Mouse (Mus musculus) activated CD4-positive, CD25-positive, alpha-beta regulatory T cell, adult 4 months (primary cell): Measurements from ENCODE around the gene Abca4. TPM values are rescaled to one million over a fixed set of nuclear protein-coding genes. Genes with fewer than 3 reads are reported as not detected.

ENCODE experiments used
- ATAC-seq: one replicate; pipeline ENCODE4 v1.8.0; 2017
- polyA plus RNA-seq, 2 experiments: library from polyadenylated mRNA; unstranded; fragments of 100-300 nt; shearing (Covaris generic); gene quantifications; one replicate each; pipeline ENCODE4 v1.2.1; 2017

The Abca4 gene
- polyA plus RNA-seq, 2 experiments from 2014 or later, result not detected

DNA sequence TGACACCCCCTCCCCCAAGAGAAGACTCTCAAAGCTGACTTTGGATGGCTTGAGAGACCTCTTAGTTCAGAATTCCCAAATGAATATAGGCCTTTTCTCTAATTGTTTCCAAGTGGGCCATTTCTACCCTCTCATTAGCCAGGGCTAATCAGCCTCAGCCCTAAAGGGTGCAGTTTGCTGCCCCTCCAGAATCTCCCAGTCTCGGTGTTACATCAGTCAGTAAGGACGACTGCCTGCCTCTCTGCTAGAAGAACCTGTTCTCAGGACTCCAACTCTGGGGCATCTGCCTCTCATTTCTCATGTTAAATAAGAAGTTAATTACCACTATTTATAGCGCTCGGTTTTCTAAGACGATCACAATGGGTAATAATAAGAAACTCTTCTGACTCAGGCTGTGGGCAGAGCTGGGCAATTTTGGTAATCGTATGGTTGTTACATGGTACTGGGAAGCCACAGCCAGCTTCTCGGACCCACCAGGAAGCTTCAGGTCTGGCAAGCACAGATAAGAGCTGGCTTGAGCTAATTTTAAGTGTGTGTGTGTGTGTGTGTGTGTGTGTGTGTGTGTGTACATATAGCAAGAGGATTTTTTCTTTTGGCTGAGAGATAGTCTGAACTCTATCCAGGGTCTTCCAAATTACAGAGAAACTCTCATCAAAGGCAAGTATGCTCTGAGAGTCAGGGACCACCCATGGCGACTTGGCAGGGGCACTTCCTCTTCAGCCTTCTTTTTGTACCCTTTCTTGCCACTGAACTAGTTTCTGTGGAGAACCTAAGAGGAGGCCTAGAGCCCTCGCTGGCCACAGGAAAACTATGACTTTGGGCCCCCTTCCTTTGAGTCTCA lies 67.1 kb downstream of the Abca4 start:
- no peak for ATAC-seq

DNA sequence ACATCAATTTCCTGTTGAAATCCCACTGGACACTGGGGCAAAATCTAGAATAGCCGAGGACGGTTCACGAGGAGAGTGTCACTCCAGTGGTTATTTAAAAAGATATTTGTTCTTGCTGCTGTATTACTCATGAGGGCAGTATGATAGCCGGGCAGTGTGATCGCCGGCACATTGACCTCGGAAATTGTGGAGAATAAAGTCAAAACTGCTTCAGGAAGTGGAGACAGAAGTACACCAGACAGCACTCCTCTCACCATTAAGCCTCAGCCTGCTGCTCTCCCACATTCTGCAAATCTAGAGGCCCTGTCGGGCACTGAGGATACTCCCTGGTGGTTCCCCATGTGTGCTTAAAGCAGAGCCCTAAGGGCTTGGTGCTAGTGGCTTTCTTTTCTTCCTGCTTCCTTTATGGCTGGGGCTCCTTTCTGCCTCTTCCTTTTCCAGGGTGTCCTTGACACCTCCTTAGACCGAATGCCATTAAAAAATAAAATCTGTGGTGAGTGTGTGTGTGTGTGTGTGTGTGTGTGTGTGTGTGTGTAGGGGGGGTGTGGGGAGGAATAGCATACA lies 74.5 kb downstream of the Abca4 start:
- no peak for ATAC-seq

DNA sequence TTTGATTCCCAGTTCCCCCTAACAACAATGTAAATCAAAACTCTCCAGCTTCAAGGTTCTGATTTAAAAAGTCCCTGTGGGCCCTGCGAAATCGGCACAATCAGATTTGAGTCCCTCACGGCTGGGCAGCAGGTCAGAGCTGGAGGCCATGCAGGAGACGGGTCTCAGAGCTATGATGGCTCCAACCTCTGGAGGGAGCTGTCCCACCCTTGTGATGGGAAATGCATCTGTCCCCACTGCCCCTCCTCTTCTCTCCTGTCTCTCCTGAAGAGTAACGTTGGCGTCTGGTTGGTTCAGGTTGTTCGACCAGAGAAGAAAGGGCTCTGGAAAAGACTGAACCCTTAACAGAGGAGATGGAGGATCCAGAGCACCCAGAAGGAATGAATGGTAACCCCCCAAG lies 75.5 kb downstream of the Abca4 start:
- no peak for ATAC-seq

DNA sequence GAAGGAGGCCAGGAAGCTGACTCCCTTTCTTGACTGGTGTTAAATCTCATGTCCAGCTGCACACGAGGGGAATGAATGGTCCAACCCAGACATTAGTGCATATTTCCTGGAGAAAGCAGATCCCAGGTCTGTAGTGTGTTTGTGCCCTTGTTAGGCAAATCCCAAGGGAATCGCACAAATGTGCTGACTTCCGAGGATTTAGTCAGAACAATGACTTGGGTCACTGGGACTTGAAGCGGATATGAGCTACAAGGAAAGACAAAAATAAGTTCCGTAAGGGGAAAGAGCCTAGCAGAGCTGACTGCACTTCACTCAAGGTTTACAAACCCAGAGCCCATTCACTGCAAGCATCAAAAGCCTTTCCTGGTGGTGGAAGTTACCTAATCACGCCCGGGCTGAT lies 76.0 kb downstream of the Abca4 start:
- no peak for ATAC-seq

DNA sequence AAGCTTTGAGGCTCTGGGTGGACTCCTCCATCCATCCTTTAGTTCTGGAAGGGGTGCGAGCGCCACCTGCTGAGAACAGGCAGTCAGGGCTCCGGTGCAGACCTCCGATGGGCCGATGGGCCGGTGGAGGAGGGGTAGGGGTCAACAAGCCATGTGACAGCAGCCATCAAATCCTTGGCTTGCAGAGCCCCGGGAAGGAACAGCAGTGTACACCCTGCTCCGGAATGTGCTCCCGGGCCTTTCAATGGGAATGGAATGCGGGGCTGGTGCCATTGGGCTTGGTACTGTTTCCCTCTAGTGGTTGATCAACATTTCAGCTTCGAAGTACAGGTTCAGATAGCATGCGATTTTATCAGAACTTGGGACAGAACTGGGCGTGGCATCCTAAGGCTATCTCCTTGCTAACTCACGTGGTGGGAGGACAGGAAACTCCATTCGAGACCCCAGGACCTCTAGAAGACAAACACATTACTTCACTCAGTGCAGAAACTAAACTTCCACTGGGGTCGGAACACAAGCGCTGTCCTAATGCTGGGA lies 78.0 kb downstream of the Abca4 start:
- ATAC-seq, result peak; percentile 43

DNA sequence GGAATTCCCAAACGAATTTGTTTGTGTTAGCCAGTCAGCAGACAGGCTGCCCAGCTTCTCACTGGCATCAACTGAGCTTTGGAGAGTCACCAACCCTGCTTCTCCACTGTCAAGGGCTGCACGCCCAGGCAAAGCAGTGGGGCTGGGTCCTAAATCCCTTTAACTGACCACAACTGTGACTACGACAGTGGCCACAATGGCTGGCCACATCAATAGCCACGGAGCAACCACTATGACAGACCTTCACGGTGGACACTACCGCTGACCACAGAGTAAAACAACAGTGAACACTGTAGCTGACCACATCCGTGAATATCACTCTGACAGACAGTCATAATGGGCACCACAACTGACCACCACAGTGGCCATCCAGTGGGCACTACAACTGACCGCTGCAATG lies 78.6 kb downstream of the Abca4 start:
- ATAC-seq, result no peak

DNA sequence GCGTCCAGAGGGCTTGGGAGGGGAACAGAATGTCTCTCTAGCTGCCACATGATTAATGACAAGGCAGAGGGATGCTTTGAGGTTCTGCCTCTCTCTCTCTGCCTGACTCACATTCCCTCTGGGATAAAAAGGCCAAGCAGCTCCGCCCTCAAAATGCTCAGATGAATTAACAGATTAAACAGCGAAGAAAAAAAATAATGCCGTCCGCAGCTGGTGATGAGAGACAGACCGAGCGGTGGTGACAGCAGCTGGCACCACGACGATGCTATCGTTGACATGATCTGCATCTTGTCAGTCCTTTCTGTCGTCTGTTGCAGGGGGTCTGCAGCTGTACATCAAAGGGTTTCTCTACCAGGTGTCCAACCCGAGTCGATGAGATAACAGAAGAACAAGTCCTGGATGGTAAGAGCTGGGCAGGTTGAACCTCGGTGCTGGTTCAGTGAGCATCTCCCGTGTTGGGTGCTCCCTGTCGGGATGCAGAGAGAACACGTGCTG lies 84.8 kb downstream of the Abca4 start:
- no peak for ATAC-seq

DNA sequence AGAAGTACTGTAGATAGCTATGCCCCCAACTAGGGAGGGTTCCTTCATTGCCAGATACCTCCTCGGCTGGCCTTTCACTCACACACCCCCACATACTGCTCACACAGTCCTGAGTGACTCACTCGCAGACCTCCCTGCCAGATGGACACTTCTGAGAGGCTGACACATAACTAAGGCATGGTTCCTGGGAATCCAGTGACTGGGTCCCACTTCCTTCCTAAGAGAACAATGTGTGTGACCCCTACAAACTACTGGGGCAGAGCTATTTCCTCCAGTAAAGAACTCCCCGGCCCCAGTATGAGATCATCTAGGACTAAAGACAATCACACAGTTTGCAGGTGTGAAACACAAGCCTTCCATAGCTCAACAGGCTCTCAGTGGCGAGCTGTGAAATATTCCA lies 86.5 kb downstream of the Abca4 start:
- ATAC-seq, result no peak

DNA sequence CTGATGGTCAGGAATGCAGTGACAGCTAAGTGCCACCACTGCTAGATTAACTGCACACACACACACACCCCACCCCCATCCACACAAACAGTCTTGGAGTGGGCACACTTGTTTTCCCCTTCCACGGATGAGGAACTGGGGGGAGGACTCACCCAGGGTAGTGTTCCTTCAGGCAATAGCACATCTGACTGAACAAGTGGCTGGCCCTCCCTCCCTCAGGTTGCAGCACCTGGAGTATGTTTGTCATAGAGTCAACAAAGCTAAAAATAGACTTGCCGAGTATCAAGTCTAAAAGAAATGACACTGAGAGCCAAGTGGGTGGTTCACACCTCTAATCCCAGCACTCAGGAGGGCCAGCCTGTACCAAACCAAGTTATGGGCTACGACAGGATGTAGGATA lies 87.4 kb downstream of the Abca4 start:
- ATAC-seq, result no peak

DNA sequence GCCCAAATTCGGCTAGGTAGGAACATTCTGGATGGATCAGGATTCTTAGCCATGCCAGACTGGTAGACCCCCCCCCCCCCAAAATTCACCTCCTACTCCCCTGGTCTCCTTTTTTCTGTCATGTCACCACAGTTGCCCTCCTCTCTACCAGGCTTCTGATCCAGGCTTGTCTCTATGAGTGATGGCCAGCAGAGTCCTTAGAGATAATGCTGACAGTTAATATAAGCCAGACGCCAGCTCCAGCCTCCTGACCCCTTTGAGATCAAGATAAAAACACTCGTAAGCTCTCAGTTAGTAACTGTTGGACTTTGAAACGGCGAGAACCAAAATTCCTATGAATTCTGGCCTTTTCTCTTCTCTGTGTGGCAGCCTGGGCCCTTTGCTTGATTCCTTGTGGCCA lies 89.0 kb downstream of the Abca4 start:
- ATAC-seq, result no peak

DNA sequence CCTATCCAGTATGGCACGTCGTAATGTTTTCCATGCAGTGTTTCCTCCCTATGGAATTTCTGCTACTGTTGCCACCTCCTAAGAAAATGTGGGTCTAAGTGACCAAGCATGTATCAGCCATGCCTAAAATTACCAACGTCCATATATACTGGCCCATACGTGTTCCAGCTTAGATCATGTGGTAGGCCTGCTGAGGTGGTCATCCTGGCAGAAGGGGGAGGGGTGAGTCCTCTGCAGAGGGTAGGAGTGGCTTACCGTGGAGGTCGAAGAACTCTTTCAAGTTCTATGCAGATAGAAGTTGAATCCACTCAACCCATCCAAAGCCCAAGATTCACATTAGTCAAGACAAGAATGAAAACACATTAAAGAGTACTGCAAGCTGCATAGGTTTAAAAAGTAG lies 89.6 kb downstream of the Abca4 start:
- no peak for ATAC-seq

DNA sequence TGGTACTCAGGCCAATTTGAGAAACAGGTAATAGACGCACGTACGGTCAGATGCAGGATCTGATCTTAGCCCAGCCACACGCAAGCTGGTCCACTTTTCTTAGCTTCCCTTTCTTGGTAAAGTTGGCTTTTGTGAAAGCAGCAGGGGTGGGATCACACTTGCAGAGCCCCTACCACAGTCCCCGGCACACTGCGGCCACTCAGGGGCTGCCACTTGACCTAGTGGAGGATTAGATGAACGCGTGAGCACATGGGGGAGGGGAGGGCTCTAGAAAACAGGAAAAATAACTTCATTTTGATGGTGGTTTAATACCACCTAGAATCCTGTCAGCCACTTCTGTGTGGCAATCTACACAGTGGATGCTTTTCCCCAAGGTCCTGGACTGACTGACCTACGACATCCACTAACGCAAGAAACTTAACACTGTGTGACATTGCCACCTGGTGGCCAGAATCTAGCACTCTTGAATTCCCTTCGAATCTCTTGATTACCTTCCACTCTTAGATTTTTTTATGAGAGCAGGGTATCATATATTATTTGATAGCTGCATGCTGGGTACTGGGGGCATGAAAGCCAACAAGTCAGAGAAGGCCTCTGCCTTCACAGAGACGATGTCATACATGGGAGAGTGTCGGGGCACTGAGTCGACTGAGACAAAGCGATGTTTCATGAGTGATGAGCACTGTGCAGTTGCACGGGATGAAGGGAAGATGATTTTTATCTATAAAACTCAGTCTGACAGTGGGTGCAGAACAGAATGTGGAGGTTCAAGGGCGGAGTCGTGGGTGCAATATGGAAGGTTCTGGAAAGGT lies 96.6 kb downstream of the Abca4 start:
- no peak for ATAC-seq

DNA sequence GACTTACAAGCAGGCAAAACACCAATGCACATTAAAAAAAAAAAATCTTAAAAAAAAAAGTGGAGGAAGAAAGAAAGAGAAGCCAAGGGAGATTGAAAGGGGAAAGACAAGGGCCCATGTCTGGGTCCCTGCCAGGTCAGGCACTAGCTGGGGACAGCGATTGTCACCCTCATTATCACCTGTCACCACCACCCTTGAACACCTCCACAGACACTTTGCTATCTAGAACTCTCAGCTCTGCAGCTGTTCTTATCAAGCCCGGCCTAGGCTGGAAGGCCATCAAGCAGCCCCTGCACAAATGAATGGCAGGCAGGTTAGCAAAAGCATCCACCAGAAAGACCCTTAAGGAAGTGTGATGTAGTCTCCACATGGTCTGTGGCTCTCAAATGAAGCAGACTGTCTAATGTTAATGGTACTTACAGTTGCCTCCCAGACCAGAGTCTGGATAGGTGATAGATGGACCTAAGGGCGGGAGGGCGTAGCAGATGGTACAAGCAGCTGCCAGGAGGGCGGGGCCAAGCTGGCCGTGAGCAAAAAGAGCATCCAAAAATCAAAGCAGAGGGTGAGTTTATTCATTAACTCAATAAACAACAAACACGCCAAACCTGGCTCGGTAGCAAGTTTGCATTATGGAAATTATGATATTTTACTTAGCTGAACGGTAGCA lies 98.1 kb downstream of the Abca4 start:
- no peak for ATAC-seq

DNA sequence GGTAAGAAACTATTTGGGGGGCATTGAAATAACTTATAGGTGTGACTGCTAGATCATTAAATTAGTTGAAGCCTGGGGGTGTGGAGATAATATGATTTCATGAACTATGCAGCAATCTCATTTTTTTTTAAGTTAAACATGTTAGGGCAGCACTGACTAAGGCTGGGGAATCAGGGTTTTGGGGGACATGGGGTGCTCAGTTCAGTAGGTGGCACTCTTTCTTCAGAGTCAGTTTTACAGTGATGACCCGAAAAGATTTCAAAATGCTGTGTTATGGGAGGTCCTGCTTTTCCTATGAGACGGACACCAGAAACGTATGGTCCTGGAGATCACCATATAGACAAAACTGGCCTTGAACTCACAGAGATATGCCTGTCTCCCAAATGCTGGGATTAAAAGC lies 99.2 kb downstream of the Abca4 start:
- no peak for ATAC-seq

DNA sequence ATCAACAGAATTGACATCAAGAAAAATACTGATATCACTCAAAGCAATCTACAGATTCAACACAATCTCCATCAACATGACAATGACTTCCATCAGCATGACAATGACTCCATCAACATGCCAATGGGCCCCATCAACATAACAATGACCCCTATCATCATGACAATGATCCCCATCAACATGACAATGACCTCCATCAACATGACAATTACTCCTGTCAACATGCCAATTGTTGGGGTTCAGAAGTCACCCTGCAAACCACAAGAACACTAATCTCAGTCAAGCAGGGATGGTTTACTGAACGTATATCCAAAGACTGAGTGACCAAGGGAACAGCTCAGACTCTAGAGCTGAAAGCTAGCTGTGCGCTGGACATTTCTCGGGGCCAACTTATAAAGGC lies 101.2 kb downstream of the Abca4 start:
- ATAC-seq, result no peak

DNA sequence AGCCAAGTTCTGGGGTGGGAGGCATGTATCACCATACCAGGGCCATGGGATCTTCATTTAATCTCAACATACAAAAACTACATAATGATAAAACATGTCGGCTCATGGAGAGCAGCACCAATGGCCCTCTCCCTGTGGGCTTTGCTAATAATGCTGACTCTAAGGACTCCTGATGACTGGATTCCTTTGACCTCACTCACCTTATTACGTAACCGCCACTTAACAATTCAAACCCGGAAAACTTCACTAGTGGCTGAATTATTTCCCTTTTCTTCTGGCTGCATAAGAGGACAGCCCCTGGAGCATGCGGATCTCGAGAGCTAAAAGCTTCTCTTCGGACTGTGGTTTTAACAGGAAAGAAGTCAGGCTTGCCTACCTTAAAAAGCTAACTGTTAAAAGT lies 106.6 kb downstream of the Abca4 start:
- ATAC-seq, result no peak

DNA sequence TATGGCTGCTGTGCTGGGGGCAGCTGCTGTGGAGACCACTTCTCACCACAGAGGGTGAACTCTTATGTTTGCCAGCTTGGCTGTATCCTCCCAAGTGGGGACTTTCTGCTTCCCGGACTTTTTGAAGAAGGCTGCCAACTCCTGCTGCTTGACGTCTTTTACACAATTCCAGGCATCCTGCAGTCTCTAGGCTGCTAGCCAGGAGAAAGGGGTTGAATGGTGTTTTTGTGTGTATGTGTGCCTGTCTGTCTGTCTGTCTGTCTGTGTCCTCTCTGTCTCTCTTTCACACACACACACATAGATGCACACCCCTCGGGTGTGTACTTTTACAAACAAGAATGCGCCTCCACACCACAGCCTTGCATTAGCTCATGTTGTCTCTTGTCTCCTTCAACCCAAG lies 108.2 kb downstream of the Abca4 start:
- ATAC-seq, result no peak

DNA sequence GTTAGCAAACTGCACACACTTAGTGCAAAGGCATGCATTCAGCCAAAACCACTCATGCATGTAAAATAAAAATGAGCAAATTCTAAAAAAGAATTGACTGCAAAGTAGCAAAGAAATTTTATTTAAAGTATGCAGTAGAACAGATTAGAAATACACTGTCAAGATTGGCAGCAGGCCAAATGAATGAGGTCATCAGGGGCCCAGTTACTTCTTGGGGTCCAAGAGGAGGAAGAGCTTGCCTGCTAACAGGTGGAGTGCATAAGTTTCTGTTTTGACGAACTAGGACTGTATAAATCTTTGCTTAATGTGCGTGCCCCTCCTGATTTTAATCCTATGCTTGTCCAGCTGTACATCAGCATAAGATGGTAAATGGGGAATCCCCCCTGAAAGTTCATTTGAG lies 109.8 kb downstream of the Abca4 start:
- ATAC-seq, result no peak

DNA sequence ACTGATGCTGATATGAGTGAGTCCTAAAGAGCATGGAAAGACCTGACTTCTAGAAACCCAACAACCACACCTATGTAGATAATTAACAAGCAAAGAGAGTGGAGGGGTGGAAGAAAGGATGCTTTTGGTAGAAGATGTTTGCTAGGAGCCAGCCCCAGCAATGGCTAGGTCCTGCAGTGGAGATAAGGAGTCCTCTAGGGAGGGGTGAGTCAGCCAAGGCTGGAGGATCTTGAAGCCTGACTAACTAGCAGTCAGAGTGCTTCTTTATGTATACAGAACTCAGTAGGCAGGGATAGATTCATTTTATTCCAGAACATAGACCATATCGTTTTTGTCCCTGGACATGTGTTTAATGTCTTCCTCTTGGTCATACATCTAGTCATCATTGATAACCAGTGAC lies 115.2 kb downstream of the Abca4 start:
- ATAC-seq, result no peak

DNA sequence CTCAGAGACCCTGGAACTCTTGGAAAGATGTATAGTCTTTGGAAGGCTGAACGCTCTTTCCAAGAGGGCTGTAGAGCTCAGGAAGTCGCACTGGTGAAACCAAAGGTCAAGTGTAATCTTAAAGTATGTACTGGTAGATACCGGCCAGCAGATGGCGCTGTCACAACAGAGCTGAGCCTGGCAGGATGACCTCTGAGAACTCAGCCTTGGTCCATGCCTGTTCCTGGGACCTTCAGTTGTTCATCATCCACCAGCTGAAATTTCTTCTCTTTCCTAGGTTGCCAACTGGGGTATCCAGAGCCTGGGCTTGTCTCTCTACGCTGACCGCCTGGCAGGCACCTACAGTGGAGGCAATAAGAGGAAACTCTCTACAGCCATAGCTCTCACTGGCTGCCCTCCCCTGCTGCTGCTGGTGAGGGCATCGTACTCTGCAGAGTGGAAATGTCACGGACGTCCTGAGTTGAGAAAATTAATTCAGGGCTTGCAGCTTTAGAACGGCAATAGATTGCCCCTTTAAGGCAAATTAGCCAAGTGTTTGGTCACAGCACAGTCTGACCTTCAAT lies 125.5 kb downstream of the Abca4 start:
- ATAC-seq, result peak; percentile 61

DNA sequence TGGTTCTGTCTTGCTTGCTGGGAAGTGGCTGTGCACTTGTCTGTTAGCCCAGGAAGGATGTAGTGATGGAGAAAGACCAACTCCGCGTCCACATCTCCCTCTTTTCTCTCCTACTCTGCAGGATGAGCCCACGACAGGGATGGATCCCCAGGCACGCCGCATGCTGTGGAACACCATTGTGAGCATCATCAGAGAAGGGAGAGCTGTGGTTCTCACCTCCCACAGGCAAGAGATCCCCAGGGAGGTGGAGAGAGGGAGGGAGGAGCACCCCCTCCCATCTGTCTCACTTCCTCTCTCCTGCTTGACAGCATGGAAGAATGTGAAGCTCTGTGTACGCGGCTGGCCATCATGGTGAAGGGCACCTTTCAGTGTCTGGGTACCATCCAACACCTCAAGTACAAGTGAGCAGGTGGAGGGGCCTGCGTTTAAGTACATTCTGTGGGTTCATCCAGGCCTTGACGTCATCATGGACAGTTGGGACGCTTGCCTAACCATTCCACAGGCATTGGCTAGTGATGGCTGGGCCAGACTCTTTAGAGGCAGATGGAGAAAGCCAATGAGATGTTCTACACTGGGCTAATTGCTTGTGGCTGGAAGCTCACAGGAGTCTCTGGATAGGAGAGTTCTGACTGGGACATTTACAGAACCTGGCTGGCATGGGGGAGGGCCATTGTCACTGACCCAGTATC lies 126.5 kb downstream of the Abca4 start:
- ATAC-seq, result no peak
